Mouse (Mus musculus): ENCODE results near the gene Thra. TPM values are rescaled to one million over a fixed set of nuclear protein-coding genes. Genes with fewer than 3 reads are reported as not detected.
"Not testable (repeated sequence)": the region's sequence is repeated elsewhere in the genome, so short reads cannot be mapped to it uniquely, and the experiment has no call there.

The Thra gene
- polyA plus RNA-seq, 1 experiment from 2014 or later: 6.1 TPM

DNA sequence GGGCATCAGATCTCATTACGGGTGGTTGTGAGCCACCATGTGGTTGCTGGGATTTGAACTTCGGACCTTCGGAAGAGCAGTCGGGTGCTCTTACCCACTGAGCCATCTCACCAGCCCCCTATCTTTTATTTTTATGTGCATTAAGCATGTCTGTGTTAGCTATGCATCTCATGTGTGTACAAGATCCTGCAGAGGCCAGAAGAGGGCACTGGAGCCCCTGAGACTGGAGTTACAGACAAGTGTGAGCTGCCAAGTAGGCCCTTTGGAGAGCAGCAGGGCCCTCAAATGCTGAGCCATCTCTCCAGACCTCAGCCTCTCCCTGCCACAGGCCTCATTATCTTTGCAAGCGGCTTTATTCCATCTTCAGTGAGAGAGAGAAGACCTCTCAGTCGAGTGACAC lies 28.4 kb upstream of the Thra start:
- H3K36me3 ChIP-seq (replicated peaks; ENCODE audit: insufficient read depth, low read length): peaks cover 36% of the 10 kb centered on the region
- not testable (repeated sequence) for H3K27me3 ChIP-seq (ENCODE audit: insufficient read depth, low read length); H3K4me3 ChIP-seq (ENCODE audit: low read depth, low read length); H3K9ac ChIP-seq (replicated peaks); ATAC-seq; H3K27ac ChIP-seq (ENCODE audit: low read depth); H3K4me2 ChIP-seq (ENCODE audit: low read depth, low read length); H3K9me3 ChIP-seq (ENCODE audit: low read length)
- peak; percentile 55 for TF ChIP-seq CTCF (IDR thresholded peaks at IDR 0.05; ENCODE audit: low read depth)
- WGBS (ENCODE audit: insufficient replicate concordance): 71% methylated on average over 5 of the region's 6 CpGs
- H3K4me1 ChIP-seq (ENCODE audit: insufficient read depth): peaks cover 35% of the 10 kb centered on the region
- peak; percentile 23 for DNase-seq

DNA sequence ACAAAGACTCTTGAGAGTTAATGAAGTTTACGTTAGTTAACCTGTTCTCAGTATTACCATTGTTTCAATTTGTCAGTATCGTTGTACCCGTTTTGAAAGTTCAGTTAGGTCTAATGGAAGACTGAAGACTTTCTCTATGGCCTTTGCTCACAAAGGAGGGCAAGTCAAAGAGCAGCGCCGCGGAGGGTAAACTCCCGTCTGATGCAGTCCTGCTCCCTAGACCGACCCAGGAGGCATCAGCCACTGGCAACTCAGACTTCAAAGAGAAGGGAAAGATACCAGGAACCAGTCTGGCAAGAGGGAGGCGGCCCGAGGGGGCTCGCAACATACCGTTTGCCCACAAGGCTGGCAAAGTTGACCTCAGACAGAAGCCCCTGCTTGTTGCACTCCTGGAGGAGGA lies 26.7 kb upstream of the Thra start:
- Histone ChIP-seq H3K4me2 (ENCODE audit: low read depth, low read length) (no peak overlapping the region), H3K4me1 (ENCODE audit: insufficient read depth) (peaks cover 30% of the 10 kb centered on the region), H3K27me3 (ENCODE audit: insufficient read depth, low read length) (no peaks in the 10 kb centered on the region), H3K4me3 (ENCODE audit: low read depth, low read length) (no peak overlapping the region), H3K36me3 (replicated peaks; ENCODE audit: insufficient read depth, low read length) (peaks cover 29% of the 10 kb centered on the region), H3K9ac (replicated peaks) (no peak overlapping the region), H3K27ac (ENCODE audit: low read depth) (0 out of 2 replicates have a peak overlapping the region, but pooled peaks have one; percentile 23), H3K9me3 (ENCODE audit: low read length) (no peaks in the 10 kb centered on the region)
- no peak for TF ChIP-seq EP300 (IDR thresholded peaks at IDR 0.05; ENCODE audit: low read depth)
- no peak for TF ChIP-seq CTCF (IDR thresholded peaks at IDR 0.05; ENCODE audit: low read depth)
- ATAC-seq (no peak), DNase-seq (peak; percentile 14)
- WGBS (ENCODE audit: insufficient replicate concordance): 69% methylated on average over 12 of the region's 12 CpGs

DNA sequence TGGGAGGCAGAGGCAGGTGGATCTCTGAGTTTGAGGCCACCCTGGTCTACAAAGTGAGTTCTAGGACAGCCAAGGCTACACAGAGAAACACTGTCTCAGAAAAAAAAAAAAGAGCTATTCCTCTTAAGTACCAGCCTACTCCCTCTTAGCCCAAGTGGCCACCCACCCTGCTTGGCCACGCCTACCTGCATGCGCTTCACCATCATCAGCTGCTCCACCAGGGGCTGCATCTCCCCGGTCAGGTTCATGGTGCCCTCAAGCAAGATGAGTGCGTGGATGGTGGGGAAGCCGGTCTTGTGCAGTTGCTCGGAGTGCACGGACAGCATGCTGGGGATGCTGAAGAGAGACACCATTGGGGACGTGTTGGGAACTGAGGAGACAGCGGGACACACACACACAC lies 24.5 kb upstream of the Thra start:
- Histone ChIP-seq H3K27ac (ENCODE audit: low read depth) (no peak overlapping the region), H3K4me1 (ENCODE audit: insufficient read depth) (peaks cover 10% of the 10 kb centered on the region), H3K4me2 (ENCODE audit: low read depth, low read length) (no peak overlapping the region), H3K27me3 (ENCODE audit: insufficient read depth, low read length) (no peaks in the 10 kb centered on the region), H3K9ac (replicated peaks) (no peak overlapping the region), H3K36me3 (replicated peaks; ENCODE audit: insufficient read depth, low read length) (peaks cover 29% of the 10 kb centered on the region), H3K4me3 (ENCODE audit: low read depth, low read length) (no peak overlapping the region), H3K9me3 (ENCODE audit: low read length) (no peaks in the 10 kb centered on the region)
- TF ChIP-seq CTCF (IDR thresholded peaks at IDR 0.05; ENCODE audit: low read depth): no peak
- no peak for TF ChIP-seq EP300 (IDR thresholded peaks at IDR 0.05; ENCODE audit: low read depth)
- ATAC-seq (no peak), DNase-seq (peak; percentile 14)
- WGBS (ENCODE audit: insufficient replicate concordance): 86% methylated on average over 9 of the region's 9 CpGs

- no peak overlapping the region for H3K27ac ChIP-seq (ENCODE audit: low read depth)
Observed at GRCm38 (mm10) chr11:98717904-98718303, 22.5 kb upstream of the Thra start.

DNA sequence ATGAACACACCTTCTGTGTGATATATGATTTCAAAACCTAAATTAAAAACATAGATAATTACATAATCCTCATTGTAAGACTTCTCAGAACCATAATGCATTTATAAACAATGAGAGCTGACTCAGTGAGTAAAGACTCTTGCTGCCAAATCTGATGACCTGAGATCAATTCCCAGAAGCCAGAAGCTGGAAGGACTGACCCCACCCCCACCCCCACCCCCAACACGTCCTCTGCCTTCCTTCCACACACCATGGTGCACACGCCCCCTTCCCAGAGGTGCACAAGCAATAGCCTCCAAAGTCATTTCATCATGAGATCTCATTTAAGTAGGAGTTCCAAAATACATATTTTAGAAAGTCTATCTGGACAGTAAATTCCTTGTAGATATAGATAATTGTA lies 19.7 kb upstream of the Thra start:
- Histone ChIP-seq H3K9ac (replicated peaks) (no peak overlapping the region), H3K4me1 (ENCODE audit: insufficient read depth) (peaks cover 11% of the 10 kb centered on the region), H3K27ac (ENCODE audit: low read depth) (no peak overlapping the region), H3K27me3 (ENCODE audit: insufficient read depth, low read length) (no peaks in the 10 kb centered on the region), H3K9me3 (ENCODE audit: low read length) (no peaks in the 10 kb centered on the region), H3K4me2 (ENCODE audit: low read depth, low read length) (no peak overlapping the region), H3K4me3 (ENCODE audit: low read depth, low read length) (no peak overlapping the region), H3K36me3 (replicated peaks; ENCODE audit: insufficient read depth, low read length) (peaks cover 6% of the 10 kb centered on the region; the same call in 1 of the 2 replicates)
- ATAC-seq (no peak), DNase-seq (no peak)
- WGBS (ENCODE audit: insufficient replicate concordance): 57% methylated on average over 2 of the region's 2 CpGs
- TF ChIP-seq EP300 (IDR thresholded peaks at IDR 0.05; ENCODE audit: low read depth) (no peak), CTCF (IDR thresholded peaks at IDR 0.05; ENCODE audit: low read depth) (no peak)

More at GRCm38 (mm10) chr11:98717904-98718303, 22.5 kb upstream of the Thra start:
- Histone ChIP-seq H3K36me3 (replicated peaks; ENCODE audit: insufficient read depth, low read length) (peaks cover 26% of the 10 kb centered on the region), H3K4me2 (ENCODE audit: low read depth, low read length) (no peak overlapping the region; the same call in 1 of the 2 replicates), H3K4me1 (ENCODE audit: insufficient read depth) (peaks cover 11% of the 10 kb centered on the region), H3K9ac (replicated peaks) (no peak overlapping the region), H3K9me3 (ENCODE audit: low read length) (no peaks in the 10 kb centered on the region), H3K27me3 (ENCODE audit: insufficient read depth, low read length) (no peaks in the 10 kb centered on the region), H3K4me3 (ENCODE audit: low read depth, low read length) (no peak overlapping the region)
- peak; percentile 78 for DNase-seq
- TF ChIP-seq CTCF (IDR thresholded peaks at IDR 0.05; ENCODE audit: low read depth) (peak; percentile 85), EP300 (IDR thresholded peaks at IDR 0.05; ENCODE audit: low read depth) (no peak)
- WGBS (ENCODE audit: insufficient replicate concordance): 26% methylated on average over 13 of the region's 13 CpGs
- peak; percentile 39; the same call in 1 of the 2 replicates for ATAC-seq

DNA sequence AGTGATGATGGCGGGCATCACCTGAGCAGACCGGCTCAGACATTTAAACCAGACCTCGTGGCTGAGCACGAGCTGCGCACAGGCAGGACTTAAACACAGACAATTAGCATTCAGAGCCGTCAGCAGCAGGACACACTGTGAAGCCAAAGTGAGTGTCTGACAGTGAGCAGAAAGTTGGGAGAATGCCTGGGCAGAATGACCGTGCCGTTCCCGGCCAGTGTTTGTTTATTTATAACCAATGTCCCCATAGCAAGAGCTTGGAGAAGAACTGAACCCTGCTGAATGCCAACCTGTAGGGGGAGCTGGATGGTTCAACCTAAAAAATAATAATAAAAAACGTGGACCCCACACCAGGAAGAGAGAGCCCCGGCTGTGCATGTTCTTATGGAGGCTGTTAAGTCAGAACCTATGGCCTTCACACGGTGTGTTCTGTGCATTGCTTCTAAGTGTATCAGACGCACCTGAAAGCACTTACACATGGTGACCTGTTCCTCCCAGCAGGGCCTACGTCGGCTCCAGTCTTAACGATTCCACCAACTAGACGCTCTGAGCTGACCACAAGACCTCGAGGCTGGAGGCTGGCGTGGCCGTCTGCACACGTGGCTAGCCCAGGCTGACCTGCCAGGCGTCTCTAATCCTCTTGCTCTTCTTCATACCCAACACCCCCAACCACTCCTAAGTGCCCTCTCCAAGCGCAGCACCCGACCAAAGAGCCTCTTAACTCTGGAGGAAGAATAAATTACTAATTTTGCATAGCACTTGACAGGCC lies 18.8 kb upstream of the Thra start:
- TF ChIP-seq EP300 (IDR thresholded peaks at IDR 0.05; ENCODE audit: low read depth): no peak
- peak; percentile 54 for TF ChIP-seq CTCF (IDR thresholded peaks at IDR 0.05; ENCODE audit: low read depth)
- no peak overlapping the region for H3K4me3 ChIP-seq (ENCODE audit: low read depth, low read length)
- 73% methylated on average over 24 of the region's 24 CpGs for WGBS (ENCODE audit: insufficient replicate concordance)
- H3K36me3 ChIP-seq (replicated peaks; ENCODE audit: insufficient read depth, low read length): peaks cover 2% of the 10 kb centered on the region; the same call in 1 of the 2 replicates
- ATAC-seq (peak; percentile 59), DNase-seq (peak; percentile 49)
- H3K4me2 ChIP-seq (ENCODE audit: low read depth, low read length): no peak overlapping the region
- H3K27me3 ChIP-seq (ENCODE audit: insufficient read depth, low read length): no peaks in the 10 kb centered on the region
- peaks cover 11% of the 10 kb centered on the region for H3K4me1 ChIP-seq (ENCODE audit: insufficient read depth)
- H3K9ac ChIP-seq (replicated peaks): no peak overlapping the region
- peak overlapping the region; percentile 44; the same call in 1 of the 2 replicates for H3K27ac ChIP-seq (ENCODE audit: low read depth)
- no peaks in the 10 kb centered on the region for H3K9me3 ChIP-seq (ENCODE audit: low read length)

Measured in liver, postnatal 0 days (tissue).